Mouse (Mus musculus) heart, postnatal 0 days (tissue): Measurements from ENCODE around the gene Filip1.
A peak's percentile ranks its signal among the peaks of the same experiment; 100 is the strongest.

Experiments used
- CTCF ChIP-seq: IDR thresholded peaks from 2 replicates; pipeline ENCODE4 v1.5.1; 2016; ENCODE audit warnings: antibody characterized with exemption, control low read depth, low read depth
- EP300 ChIP-seq: IDR thresholded peaks from 2 replicates; pipeline ENCODE4 v1.6.1; 2016; ENCODE audit warnings: antibody characterized with exemption, low read depth

GRCm38 (mm10) chr9:79779354-79779753, 233.3 kb downstream of the Filip1 start:
- TF ChIP-seq CTCF (peak; percentile 32), EP300 (no peak)
